ENCODE assay signal across 11 mouse cellular contexts in genomic region chr17:24441148-24441547, GRCm38 (mm10). TPM values are rescaled to one million over a fixed set of nuclear protein-coding genes. Genes with fewer than 3 reads are reported as not detected.
DNase-seq lines count a peak whose midpoint lies in the region; ATAC-seq and TF ChIP-seq lines count a peak whose summit lies in the region.
"Had no signal": no experiment of that assay in that cellular context is flagged by ENCODE, and none has a peak within 500 bp of the region (broad histone marks: within the 10 kb centered on the region; RNA-seq: fewer than 3 reads in every experiment).

No protein-coding gene starts in this region.

- H3K9ac ChIP-seq in kidney, embryonic 15.5 days = no peak overlapping the region

- TF ChIP-seq POLR2A in kidney, adult 2 months (IDR thresholded peaks at IDR 0.05; ENCODE audit: low read depth, low read length) = no peak
- no peak for TF ChIP-seq POLR2A in bone marrow, adult 2 months (IDR thresholded peaks at IDR 0.05; ENCODE audit: borderline replicate concordance, control insufficient read depth, low read depth, low read length)

- no peaks in the 10 kb centered on the region for H3K9me3 ChIP-seq in kidney, embryonic 15.5 days (replicated peaks)
- H3K9me3 ChIP-seq: hindbrain, embryonic 10.5 days; megakaryocyte, embryonic 14.5 days had no signal

- peak; percentile 41 for TF ChIP-seq CTCF in kidney, adult 2 months (conservative IDR thresholded peaks at IDR 0.05; ENCODE audit: insufficient read depth, insufficient read length, low read depth, low read length)
- TF ChIP-seq CTCF in bone marrow, adult 2 months (IDR thresholded peaks at IDR 0.05; ENCODE audit: control insufficient read depth, insufficient read depth, low read length) = peak; percentile 16; the same call in 1 of the 2 replicates

- no peak overlapping the region for H3K4me2 ChIP-seq in kidney, embryonic 15.5 days

- ATAC-seq in kidney, embryonic 15.5 days (replicated peaks; ENCODE audit: low FRiP score) = no peak

- no peaks in the 10 kb centered on the region for H3K36me3 ChIP-seq in kidney, adult 2 months (ENCODE audit: control insufficient read depth, insufficient read depth, low read length)
- H3K36me3 ChIP-seq in kidney, embryonic 15.5 days = peaks cover 89% of the 10 kb centered on the region

- H3K27me3 ChIP-seq in kidney, adult 2 months (replicated peaks; ENCODE audit: control insufficient read depth, insufficient read depth, low read length) = no peaks in the 10 kb centered on the region
- H3K27me3 ChIP-seq in kidney, embryonic 15.5 days = no peaks in the 10 kb centered on the region
- H3K27me3 ChIP-seq: megakaryocyte, embryonic 14.5 days had no signal

- 57% methylated on average over 2 of the region's 2 CpGs for WGBS in kidney, adult 2 months
- WGBS in kidney, embryonic 15.5 days = 58% methylated on average over 2 of the region's 2 CpGs
- 78% methylated on average over 2 of the region's 2 CpGs for WGBS in bone marrow, adult 2 months

- H3K4me3 ChIP-seq in kidney, adult 2 months (ENCODE audit: insufficient read depth, low read depth, low read length) = no peak overlapping the region
- H3K4me3 ChIP-seq in kidney, embryonic 15.5 days (replicated peaks) = no peak overlapping the region
- H3K4me3 ChIP-seq in bone marrow, adult 2 months (replicated peaks; ENCODE audit: control insufficient read depth, low read depth, low read length) = no peak overlapping the region
- H3K4me3 ChIP-seq: hindbrain, embryonic 10.5 days; megakaryocyte, embryonic 14.5 days had no signal

- no peak for DNase-seq in kidney, adult 2 months
- peak; percentile 21 for DNase-seq in thymus, postnatal 14 days
- DNase-seq in thymus, postnatal 25 days = no peak
- DNase-seq in frontal cortex, postnatal 10 days (ENCODE audit: low spot score in 2 of 2) = no peak
- no peak for DNase-seq in frontal cortex, postnatal 36 days (ENCODE audit: low spot score in 2 of 2)
- DNase-seq: cerebellum, adult 11 months; kidney, postnatal 25 days had no signal

- H3K27ac ChIP-seq in kidney, adult 2 months (ENCODE audit: insufficient read depth, low read depth, low read length) = no peak overlapping the region
- H3K27ac ChIP-seq in kidney, embryonic 15.5 days = no peak overlapping the region
- H3K27ac ChIP-seq in bone marrow, adult 2 months (ENCODE audit: control insufficient read depth, insufficient read depth, low read depth, low read length, poor library complexity) = no peak overlapping the region
- H3K27ac ChIP-seq: hindbrain, embryonic 10.5 days had no signal

- H3K4me1 ChIP-seq in kidney, adult 2 months (ENCODE audit: control insufficient read depth, insufficient read depth, low read length) = no peaks in the 10 kb centered on the region
- no peaks in the 10 kb centered on the region for H3K4me1 ChIP-seq in kidney, embryonic 15.5 days
- H3K4me1 ChIP-seq in bone marrow, adult 2 months (ENCODE audit: control insufficient read depth, insufficient read depth, low read length) = no peaks in the 10 kb centered on the region
- H3K4me1 ChIP-seq: hindbrain, embryonic 10.5 days; megakaryocyte, embryonic 14.5 days had no signal

RNA-seq across cellular contexts. Expression of gene Dnase1l2, which starts 1.8 kb away (rescaled TPM):
- 7.6 and 8.8 TPM in 2 replicates for polyA plus RNA-seq in kidney, adult 2 months (2012; rRNA removed)
- polyA plus RNA-seq in kidney, embryonic 15.5 days (2015; fragmentation: Nextera tagmentation; extraction: Ambion mirVana) = 2.4 and 3.2 TPM in 2 replicates
- 5.0 and 21.3 TPM in 2 replicates for polyA plus RNA-seq in bone marrow, adult 2 months (2011; ENCODE audit: insufficient read depth, insufficient read length, low replicate concordance, missing spikeins)

RNA-seq across cellular contexts. Expression of gene Eci1, which starts 14.7 kb away (rescaled TPM):
- polyA plus RNA-seq in kidney, adult 2 months (2012; rRNA removed) = 196 and 222 TPM in 2 replicates
- 115 and 117 TPM in 2 replicates for polyA plus RNA-seq in kidney, embryonic 15.5 days (2015; fragmentation: Nextera tagmentation; extraction: Ambion mirVana)
- polyA plus RNA-seq in bone marrow, adult 2 months (2011; ENCODE audit: insufficient read depth, insufficient read length, low replicate concordance, missing spikeins) = 10.7 and 11.8 TPM in 2 replicates

RNA-seq across cellular contexts. Expression of gene Rnps1, which starts 26.8 kb away (rescaled TPM):
- polyA plus RNA-seq in kidney, adult 2 months (2012; rRNA removed) = 73.0 and 76.9 TPM in 2 replicates
- polyA plus RNA-seq in kidney, embryonic 15.5 days (2015; fragmentation: Nextera tagmentation; extraction: Ambion mirVana) = 293 and 318 TPM in 2 replicates
- polyA plus RNA-seq in bone marrow, adult 2 months (2011; ENCODE audit: insufficient read depth, insufficient read length, low replicate concordance, missing spikeins) = 53.5 and 73.6 TPM in 2 replicates

RNA-seq across cellular contexts. Expression of gene E4f1, which starts 29.0 kb away (rescaled TPM):
- 63.7 and 72.8 TPM in 2 replicates for polyA plus RNA-seq in kidney, adult 2 months (2012; rRNA removed)
- 29.9 and 36.7 TPM in 2 replicates for polyA plus RNA-seq in kidney, embryonic 15.5 days (2015; fragmentation: Nextera tagmentation; extraction: Ambion mirVana)
- polyA plus RNA-seq in bone marrow, adult 2 months (2011; ENCODE audit: insufficient read depth, insufficient read length, low replicate concordance, missing spikeins) = 34.5 and 70.1 TPM in 2 replicates

RNA-seq across cellular contexts. Expression of gene Pgp, which starts 29.0 kb away (rescaled TPM):
- 38.7 and 46.5 TPM in 2 replicates for polyA plus RNA-seq in kidney, adult 2 months (2012; rRNA removed)
- polyA plus RNA-seq in kidney, embryonic 15.5 days (2015; fragmentation: Nextera tagmentation; extraction: Ambion mirVana) = 49.9 and 53.3 TPM in 2 replicates
- 33.0 and 34.7 TPM in 2 replicates for polyA plus RNA-seq in bone marrow, adult 2 months (2011; ENCODE audit: insufficient read depth, insufficient read length, low replicate concordance, missing spikeins)
